Mouse (Mus musculus) ES-E14 (cell line): ENCODE data around the gene Rpl37a.

Experiments used
- CHD2 ChIP-seq: IDR thresholded peaks from 2 replicates; pipeline ENCODE4 v1.6.1; 2014; ENCODE audit warnings: mild to moderate bottlenecking, low read depth, low read length, inconsistent platforms
- HCFC1 ChIP-seq: IDR thresholded peaks from 2 replicates; pipeline ENCODE4 v1.6.1; 2012; ENCODE audit warnings: low read length, inconsistent platforms, borderline replicate concordance; ENCODE audit not compliant: insufficient read depth
- MAFK ChIP-seq: IDR thresholded peaks from 2 replicates; pipeline ENCODE4 v1.6.1; 2014; ENCODE audit warnings: mild to moderate bottlenecking, low read depth, low read length, inconsistent platforms; ENCODE audit not compliant: insufficient read depth
- ZNF384 ChIP-seq: IDR thresholded peaks from 2 replicates; pipeline ENCODE4 v1.6.1; 2012; ENCODE audit warnings: low read depth, low read length, inconsistent platforms

DNA sequence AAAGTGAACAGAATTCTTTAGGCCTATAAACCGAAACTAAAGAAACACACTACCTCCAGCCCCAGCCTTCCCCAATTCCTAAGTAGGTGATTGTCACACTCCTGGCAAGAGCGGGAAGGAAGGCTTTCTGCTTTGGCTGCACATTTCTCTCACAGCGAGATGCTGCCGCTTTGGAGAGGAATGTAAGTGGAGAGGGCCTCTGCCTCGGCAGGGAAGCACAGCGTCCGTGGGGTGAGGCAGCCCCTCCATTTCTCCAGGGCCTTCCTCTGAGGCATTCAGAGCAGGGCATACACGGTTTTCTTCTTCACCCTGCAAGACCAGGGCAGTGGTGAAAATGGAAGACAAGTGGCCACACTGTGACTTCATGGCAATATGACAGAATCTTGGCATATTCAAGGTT, 11.6 kb downstream of the Rpl37a start:
- TF ChIP-seq ZNF384 (no peak), CHD2 (no peak), HCFC1 (no peak), MAFK (no peak)
